Mouse (Mus musculus): Measurements from ENCODE around the gene Zfp428.
"Not testable (repeated sequence)": the region's sequence is repeated elsewhere in the genome, so short reads cannot be mapped to it uniquely, and the experiment has no call there.

Gene Zfp428

GRCm38 (mm10) chr7:24480986-24481473, 25.8 kb upstream of the Zfp428 start:
- DNase-seq (ENCODE audit: low spot score), result no peak

DNA sequence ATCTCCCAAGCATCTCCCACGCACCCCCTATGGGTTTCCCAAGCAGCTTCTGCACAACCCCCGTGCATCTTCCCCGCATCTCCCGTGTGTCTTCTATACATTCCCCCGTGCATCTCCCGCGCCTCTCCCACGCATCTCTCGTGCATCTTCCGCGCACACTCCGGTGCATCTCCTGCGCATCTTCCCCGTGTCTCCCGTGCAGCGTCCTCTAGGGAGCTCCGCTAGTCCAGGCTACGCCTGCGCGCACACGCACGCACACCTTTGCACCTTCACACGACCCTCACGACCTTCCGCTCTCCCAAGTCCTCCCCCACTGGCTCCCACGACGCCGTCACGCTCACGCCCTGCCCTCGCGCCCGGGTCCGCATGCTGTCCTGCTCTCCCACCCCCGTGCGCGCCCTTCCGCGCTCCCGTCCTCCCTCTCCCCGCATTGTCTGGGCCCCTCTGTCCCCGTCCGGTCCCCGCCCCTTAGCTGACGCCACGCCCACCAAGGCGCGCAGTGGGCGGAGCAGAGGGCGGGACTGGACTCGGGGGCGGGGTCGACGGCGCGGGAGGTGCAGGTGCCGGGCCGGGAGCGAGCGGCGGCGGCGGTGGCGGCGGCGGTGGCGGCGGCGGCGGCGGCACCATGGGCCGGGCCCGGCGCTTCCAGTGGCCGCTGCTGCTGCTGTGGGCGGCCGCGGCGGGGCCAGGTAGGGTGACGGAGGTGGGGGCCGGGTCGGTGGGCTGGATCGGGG, 25.2 kb upstream of the Zfp428 start, which contains the start of gene Cadm4:
TSS of gene Cadm4 (plus strand) at position 550 of the 734 bp plus-strand sequence.
- peak; percentile 89 for DNase-seq (ENCODE audit: low spot score)

DNA sequence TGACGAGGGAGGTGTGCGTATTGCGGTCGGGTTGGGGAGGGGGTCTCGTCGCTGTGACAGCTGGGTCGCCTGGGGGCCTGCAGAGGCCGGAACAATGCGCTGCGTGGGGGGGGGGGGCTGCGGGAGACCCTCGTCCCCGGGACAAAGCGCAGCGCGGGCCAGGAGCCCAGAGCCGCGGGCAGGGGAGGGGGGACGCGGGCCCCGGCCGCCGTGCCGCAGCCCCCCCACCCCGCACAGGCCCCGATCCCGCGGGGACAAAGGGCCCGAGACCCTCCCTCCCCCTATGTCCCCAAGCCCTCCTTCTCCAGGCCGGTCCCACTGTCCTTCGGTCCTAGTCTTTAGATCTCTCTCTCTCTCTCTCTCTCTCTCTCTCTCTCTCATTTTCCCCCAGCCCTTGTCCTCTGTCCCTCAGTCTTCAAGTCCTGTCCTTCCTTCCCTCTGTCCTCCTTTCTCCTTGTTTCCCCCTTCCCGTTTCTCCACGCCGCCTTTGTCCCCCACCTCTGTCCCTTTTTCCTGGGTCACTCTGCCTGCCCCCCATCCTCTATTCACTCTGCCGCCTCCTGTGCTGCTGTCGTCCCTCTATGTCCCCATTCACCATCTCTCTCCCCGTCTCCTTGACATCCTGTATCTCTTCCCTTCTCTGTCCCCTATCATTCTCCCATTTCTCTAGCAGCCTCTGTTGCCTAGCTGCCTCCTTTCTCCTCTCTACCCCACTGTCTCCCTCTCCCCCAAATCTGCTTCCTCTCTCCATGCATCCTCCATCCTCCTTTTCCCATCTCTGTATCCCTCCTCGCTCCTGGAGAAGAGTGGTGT, 24.4 kb upstream of the Zfp428 start:
- no peak for DNase-seq (ENCODE audit: low spot score)

- not testable (repeated sequence) for DNase-seq (ENCODE audit: low spot score)
These were observed 23.5 kb upstream of the Zfp428 start for GRCm38 (mm10) chr7:24483291-24483690.

DNA sequence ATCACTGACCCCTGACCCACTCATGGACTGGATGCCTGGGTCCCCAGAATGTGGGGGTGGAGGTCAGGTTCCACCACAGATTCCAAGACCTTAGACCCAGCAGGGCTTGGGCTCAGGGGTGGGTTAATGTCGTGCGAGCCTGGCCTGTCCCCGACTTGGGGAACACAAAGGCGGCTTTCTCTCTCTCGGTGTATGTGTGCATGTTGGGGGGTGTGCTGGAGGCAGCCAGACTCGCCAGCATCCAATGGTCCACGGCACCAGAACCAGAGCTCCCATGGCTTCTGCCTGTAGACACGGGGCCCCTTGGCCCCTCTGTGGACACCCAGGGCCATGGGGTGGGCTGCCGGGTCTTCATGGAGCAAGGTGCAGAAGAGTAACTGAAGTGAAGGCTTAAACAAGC, 21.3 kb upstream of the Zfp428 start:
- DNase-seq (ENCODE audit: low spot score), result peak; percentile 52

GRCm38 (mm10) chr7:24486654-24487130, 20.1 kb upstream of the Zfp428 start:
- DNase-seq (ENCODE audit: low spot score), result no peak

DNA sequence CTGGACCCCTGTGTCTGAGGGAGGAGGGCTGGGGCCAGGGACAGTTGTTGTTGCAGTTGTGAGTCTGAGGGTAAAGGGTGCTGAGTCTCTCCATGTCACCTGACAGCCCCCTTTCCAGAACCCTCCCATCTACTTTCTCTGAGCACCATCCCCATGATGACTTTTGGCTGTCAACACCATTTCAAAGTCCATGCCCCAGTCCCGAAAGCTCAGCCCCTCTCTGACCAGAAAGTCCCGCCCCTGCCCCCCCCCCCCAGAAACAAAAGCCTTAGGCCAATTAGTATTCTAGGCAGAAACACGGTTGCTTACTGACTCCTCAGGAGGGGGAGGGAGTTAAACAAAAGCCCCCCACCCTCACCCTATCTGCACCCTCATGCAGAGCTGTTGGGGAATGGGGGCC, 19.4 kb upstream of the Zfp428 start:
- no peak for DNase-seq (ENCODE audit: low spot score)

GRCm38 (mm10) chr7:24488303-24488702, 18.5 kb upstream of the Zfp428 start:
- DNase-seq (ENCODE audit: low spot score), result no peak

DNA sequence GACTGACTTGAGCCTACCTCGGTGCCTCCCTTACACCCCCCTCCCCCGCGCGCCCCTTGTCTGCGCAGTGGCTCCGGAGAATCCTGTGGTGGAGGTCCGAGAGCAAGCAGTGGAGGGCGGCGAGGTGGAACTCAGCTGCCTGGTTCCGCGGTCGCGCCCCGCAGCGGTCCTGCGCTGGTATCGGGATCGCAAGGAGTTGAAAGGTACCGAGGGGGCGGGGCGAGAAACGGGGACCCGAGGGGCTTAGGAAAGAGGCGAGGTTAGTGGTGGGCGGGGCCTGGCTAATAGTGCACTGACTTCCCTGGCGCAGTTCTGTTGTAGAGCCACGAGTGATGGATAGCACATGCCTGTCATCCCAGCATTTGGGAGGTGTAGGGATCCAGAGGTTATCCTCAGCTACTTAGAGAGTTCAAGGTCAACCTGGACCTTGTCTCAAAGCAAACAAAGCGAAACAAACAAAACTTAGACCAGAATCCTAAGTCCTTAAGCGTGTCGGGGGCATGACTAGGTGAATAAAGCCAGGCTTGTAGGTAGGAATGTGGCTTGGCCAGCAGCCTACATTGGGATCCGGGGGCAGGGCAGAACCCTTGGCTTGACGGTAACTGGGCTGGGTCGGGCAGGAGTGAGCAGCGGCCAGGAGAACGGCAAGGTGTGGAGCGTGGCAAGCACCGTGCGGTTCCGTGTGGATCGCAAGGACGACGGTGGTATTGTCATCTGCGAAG, 6.8 kb upstream of the Zfp428 start:
- DNase-seq (ENCODE audit: low spot score), result no peak

GRCm38 (mm10) chr7:24500929-24501328, 5.9 kb upstream of the Zfp428 start:
- no peak for DNase-seq (ENCODE audit: low spot score)

DNA sequence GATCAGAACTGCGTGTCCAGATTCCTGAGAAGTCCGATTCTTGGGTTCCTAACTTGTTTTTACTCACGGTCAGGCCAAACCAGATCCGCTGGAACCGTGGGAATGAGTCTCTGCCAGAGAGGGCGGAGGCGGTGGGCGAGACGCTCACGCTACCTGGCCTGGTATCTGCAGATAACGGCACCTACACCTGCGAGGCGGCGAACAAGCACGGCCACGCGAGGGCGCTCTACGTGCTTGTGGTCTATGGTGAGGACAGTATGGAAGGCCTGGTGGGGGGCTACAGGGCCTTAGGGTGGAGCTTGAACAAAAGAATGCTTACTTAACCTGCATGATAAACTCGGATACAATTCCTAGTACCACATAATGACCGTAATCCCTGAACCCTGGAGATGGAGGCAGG, 5.3 kb upstream of the Zfp428 start:
- DNase-seq (ENCODE audit: low spot score), result no peak

GRCm38 (mm10) chr7:24504004-24504403, 2.8 kb upstream of the Zfp428 start:
- no peak for DNase-seq (ENCODE audit: low spot score)

GRCm38 (mm10) chr7:24504868-24505267, 1.9 kb upstream of the Zfp428 start:
- DNase-seq (ENCODE audit: low spot score), result no peak

DNA sequence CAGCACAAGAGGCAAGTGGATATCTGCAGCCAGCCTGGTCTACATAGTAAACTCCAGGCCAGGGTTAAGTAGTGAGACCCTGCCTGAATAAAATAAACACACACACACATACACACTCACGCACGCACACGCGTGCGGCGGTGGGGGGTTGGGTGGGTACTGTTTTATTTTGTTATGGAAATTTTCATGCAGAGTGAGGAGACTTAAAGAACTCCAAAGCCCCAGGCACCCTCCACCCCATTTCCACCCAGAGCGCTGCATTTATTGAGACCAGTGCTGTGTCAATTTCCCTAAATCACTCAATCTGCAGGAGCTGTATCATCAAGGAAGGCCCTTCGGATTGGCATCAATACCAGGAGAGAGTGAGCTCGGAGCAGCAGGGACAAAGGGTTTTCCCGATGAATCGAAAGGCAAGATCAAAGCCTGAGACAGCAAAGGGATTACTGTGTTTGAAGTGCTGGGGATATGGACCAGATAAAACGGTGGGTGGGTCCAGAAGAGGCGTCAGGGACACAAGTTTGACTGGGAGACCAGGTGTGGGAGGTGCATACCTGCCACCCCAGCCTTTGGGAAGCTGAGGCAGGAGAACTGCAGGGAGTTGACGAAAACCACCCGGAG, 1.2 kb upstream of the Zfp428 start:
- no peak for DNase-seq (ENCODE audit: low spot score)

DNA sequence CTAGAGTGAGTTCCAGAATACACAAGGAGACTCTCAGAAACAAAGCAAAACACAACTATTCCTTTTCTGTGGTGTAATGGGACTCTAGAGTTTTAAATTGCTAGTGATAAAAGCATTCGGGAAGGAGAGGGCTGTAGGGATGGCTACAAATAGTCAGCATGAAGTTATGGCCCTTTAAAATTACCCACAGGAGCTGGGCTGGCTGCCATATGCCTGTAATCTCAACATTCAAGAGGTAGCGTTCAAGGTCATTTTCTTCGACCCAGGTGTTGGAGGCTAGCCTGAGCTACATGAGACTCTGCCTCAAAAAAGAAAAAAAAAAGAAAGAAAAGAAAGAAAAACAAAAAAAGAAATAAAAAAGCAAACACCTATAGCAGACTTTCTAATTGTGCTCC, 744 bp upstream of the Zfp428 start:
- no peak for DNase-seq (ENCODE audit: low spot score)

DNA sequence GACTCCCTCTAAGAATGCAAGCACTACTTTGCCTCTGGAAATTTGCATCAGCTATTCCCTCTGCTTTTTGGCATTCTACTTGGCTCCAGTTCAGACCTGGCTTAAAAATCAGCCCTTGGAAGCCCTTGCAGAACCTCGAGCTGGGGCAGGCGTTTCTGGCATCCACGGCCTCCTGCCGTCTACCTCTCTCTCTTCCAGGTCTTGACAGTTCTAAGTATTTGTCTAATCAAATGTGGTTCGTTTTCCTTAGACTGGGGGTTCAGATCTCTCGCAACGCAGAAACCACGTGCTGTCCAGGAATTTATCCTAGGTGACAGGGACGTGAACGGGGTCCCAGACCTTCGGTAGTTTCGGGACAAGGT, 349 bp upstream of the Zfp428 start:
- peak; percentile 63 for DNase-seq (ENCODE audit: low spot score)

DNA sequence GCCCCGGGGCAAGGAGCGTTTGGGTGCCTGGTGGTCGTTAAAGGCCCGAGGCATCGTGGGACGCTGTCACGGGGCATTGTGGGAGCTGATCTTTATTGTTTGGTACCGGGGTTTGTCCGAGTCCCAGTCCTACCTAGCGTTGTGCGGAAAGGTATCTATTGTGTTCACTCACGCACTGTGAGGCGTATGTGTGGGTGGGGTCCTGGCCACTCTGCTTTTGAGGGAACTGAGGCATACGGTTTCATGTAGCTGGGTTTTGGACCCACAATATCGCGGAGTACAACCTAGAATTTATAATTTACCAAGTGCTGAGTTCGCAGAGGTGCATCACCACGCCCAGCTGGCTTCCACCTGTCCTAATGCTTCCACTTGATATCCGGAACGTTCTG, 914 bp downstream of the Zfp428 start:
- DNase-seq (ENCODE audit: low spot score), result no peak

- DNase-seq (ENCODE audit: low spot score), result no peak
These were observed 5.5 kb downstream of the Zfp428 start, which contains the start of gene AC161166.1 for GRCm38 (mm10) chr7:24512355-24512754. Gene AC161166.1, minus strand, starts transcription at chr7:24512455.

GRCm38 (mm10) chr7:24516319-24516718, 9.5 kb downstream of the Zfp428 start:
- peak; percentile 60 for DNase-seq (ENCODE audit: low spot score)

GRCm38 (mm10) chr7:24517077-24517476, 10.3 kb downstream of the Zfp428 start:
- no peak for DNase-seq (ENCODE audit: low spot score)

- DNase-seq (ENCODE audit: low spot score), result peak; percentile 49
These were observed 10.8 kb downstream of the Zfp428 start for GRCm38 (mm10) chr7:24517654-24518053.

- DNase-seq (ENCODE audit: low spot score), result no peak
These were observed 12.3 kb downstream of the Zfp428 start for GRCm38 (mm10) chr7:24519130-24519529.

All from layer of hippocampus, adult 11-12 months (tissue).